In the genomic region with DNA sequence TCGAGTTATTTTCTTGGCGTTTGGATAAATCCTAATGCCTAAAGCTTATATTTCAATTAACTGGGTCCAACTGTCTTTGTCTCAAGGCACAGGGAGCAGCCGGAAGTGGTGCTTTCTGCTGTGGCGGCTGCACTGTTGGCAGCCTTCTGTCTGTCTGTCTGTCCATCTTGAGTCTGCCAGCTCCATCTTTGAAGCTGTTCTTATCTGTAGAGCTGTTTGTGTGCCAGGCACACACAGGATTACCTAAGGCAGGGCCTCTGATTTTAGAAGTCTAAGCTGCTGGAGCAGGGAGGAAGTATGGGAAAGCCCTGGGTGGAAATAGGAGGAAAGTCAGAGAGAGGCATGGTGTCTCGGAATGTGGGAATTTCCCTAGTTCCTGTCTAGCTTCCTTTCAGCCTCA, we compare ENCODE assay signal across 10 mouse cellular contexts.
DNase-seq lines count a peak whose midpoint lies in the region; ATAC-seq and TF ChIP-seq lines count a peak whose summit lies in the region.
"Had no signal": no experiment of that assay in that cellular context is flagged by ENCODE, and none has a peak within 500 bp of the region (broad histone marks: within the 10 kb centered on the region; RNA-seq: fewer than 3 reads in every experiment).

No protein-coding gene starts in this region.

- no peaks in the 10 kb centered on the region for H3K27me3 ChIP-seq in heart, postnatal 0 days (ENCODE audit: control insufficient read depth, insufficient read depth, low read length)
- H3K27me3 ChIP-seq in forebrain, embryonic 14.5 days (replicated peaks; ENCODE audit: control insufficient read depth, insufficient read depth, low read length): no peaks in the 10 kb centered on the region
- no peaks in the 10 kb centered on the region for H3K27me3 ChIP-seq in liver, embryonic 11.5 days (replicated peaks; ENCODE audit: control insufficient read depth, insufficient read depth, low read length)
- H3K27me3 ChIP-seq in neural tube, embryonic 13.5 days: no peaks in the 10 kb centered on the region
- H3K27me3 ChIP-seq: limb, embryonic 13.5 days had no signal

- TF ChIP-seq EP300 in heart, postnatal 0 days (IDR thresholded peaks at IDR 0.05; ENCODE audit: low read depth): no peak

- H3K4me2 ChIP-seq in heart, postnatal 0 days (ENCODE audit: low read depth, low read length): no peak overlapping the region; the same call in 1 of the 2 replicates
- H3K4me2 ChIP-seq in forebrain, embryonic 14.5 days (ENCODE audit: low read length): no peak overlapping the region
- H3K4me2 ChIP-seq in liver, embryonic 11.5 days: peak overlapping the region; percentile 66
- H3K4me2 ChIP-seq in neural tube, embryonic 13.5 days: peak overlapping the region; percentile 14; the same call in 1 of the 2 replicates
- H3K4me2 ChIP-seq: limb, embryonic 13.5 days had no signal

- intact Hi-C loops in heart, postnatal 14 days (cut with DNase I): no loop called here

- H3K27ac ChIP-seq in heart, postnatal 0 days (ENCODE audit: low read depth): 0 out of 2 replicates have a peak overlapping the region, but pooled peaks have one; percentile 13
- no peak overlapping the region for H3K27ac ChIP-seq in forebrain, embryonic 14.5 days (ENCODE audit: low read depth, low read length)
- peak overlapping the region; percentile 90 for H3K27ac ChIP-seq in liver, embryonic 11.5 days (ENCODE audit: low read depth, low read length)
- peak overlapping the region; percentile 72 for H3K27ac ChIP-seq in neural tube, embryonic 13.5 days (replicated peaks)
- H3K27ac ChIP-seq: limb, embryonic 13.5 days had no signal

- DNase-seq in heart, postnatal 0 days (ENCODE audit: low spot score): peak; percentile 11
- no peak for DNase-seq in heart, postnatal 14 days
- DNase-seq in forebrain, embryonic 14.5 days (ENCODE audit: low spot score): no peak
- no peak for DNase-seq in liver, embryonic 11.5 days (ENCODE audit: low spot score)
- DNase-seq in spleen, adult 12 weeks (ENCODE audit: low spot score): no peak
- no peak for DNase-seq in frontal cortex, adult 2 months (ENCODE audit: extremely low spot score in 1 of 2, low spot score in 1 of 2)
- DNase-seq in thymus, adult 18-20 months: no peak
- DNase-seq: kidney, adult 18-20 months had no signal

- H3K9ac ChIP-seq in heart, postnatal 0 days (replicated peaks; ENCODE audit: low read depth, low read length): no peak overlapping the region
- 0 out of 2 replicates have a peak overlapping the region, but pooled peaks have one; percentile 9 for H3K9ac ChIP-seq in forebrain, embryonic 14.5 days (ENCODE audit: low read length)
- peak overlapping the region; percentile 45; the same call in 1 of the 2 replicates for H3K9ac ChIP-seq in liver, embryonic 11.5 days (ENCODE audit: low read depth, low read length)
- peak overlapping the region; percentile 31; the same call in 1 of the 2 replicates for H3K9ac ChIP-seq in neural tube, embryonic 13.5 days
- H3K9ac ChIP-seq: limb, embryonic 13.5 days had no signal

- no peaks in the 10 kb centered on the region for H3K9me3 ChIP-seq in heart, postnatal 0 days (replicated peaks; ENCODE audit: control insufficient read depth, low read length)
- H3K9me3 ChIP-seq in forebrain, embryonic 14.5 days (replicated peaks; ENCODE audit: control insufficient read depth, low read length): no peaks in the 10 kb centered on the region
- H3K9me3 ChIP-seq in liver, embryonic 11.5 days (ENCODE audit: control insufficient read depth, low read length): no peaks in the 10 kb centered on the region
- H3K9me3 ChIP-seq in neural tube, embryonic 13.5 days: no peaks in the 10 kb centered on the region
- H3K9me3 ChIP-seq: limb, embryonic 13.5 days had no signal

- no peak overlapping the region for H3K4me3 ChIP-seq in heart, postnatal 0 days (ENCODE audit: low read depth, low read length)
- H3K4me3 ChIP-seq in forebrain, embryonic 14.5 days (ENCODE audit: low read depth, low read length): no peak overlapping the region
- H3K4me3 ChIP-seq in liver, embryonic 11.5 days (ENCODE audit: low read depth, low read length): peak overlapping the region; percentile 16; the same call in 1 of the 2 replicates
- no peak overlapping the region for H3K4me3 ChIP-seq in neural tube, embryonic 13.5 days
- H3K4me3 ChIP-seq: limb, embryonic 13.5 days had no signal

- H3K4me1 ChIP-seq in heart, postnatal 0 days (ENCODE audit: control insufficient read depth, insufficient read depth): peaks cover 8% of the 10 kb centered on the region; the same call in 1 of the 2 replicates
- peaks cover 15% of the 10 kb centered on the region; the same call in 1 of the 2 replicates for H3K4me1 ChIP-seq in forebrain, embryonic 14.5 days (ENCODE audit: control insufficient read depth, insufficient read depth, low read length)
- peaks cover 25% of the 10 kb centered on the region for H3K4me1 ChIP-seq in liver, embryonic 11.5 days (replicated peaks; ENCODE audit: control insufficient read depth, insufficient read depth, low read length)
- H3K4me1 ChIP-seq in neural tube, embryonic 13.5 days (replicated peaks): peaks cover 40% of the 10 kb centered on the region

- TF ChIP-seq CTCF in heart, postnatal 0 days (IDR thresholded peaks at IDR 0.05; ENCODE audit: low read depth): no peak

- no peaks in the 10 kb centered on the region for H3K36me3 ChIP-seq in heart, postnatal 0 days (replicated peaks; ENCODE audit: control insufficient read depth, insufficient read depth, low read length)
- no peaks in the 10 kb centered on the region for H3K36me3 ChIP-seq in forebrain, embryonic 14.5 days (ENCODE audit: control insufficient read depth, insufficient read depth, low read length)
- no peaks in the 10 kb centered on the region for H3K36me3 ChIP-seq in liver, embryonic 11.5 days (ENCODE audit: control insufficient read depth, insufficient read depth, low read length)
- H3K36me3 ChIP-seq in neural tube, embryonic 13.5 days: no peaks in the 10 kb centered on the region
- H3K36me3 ChIP-seq: limb, embryonic 13.5 days had no signal

- no peak for ATAC-seq in heart, postnatal 0 days (ENCODE audit: insufficient read depth, low read depth)
- no peak; the same call in 1 of the 2 replicates for ATAC-seq in forebrain, embryonic 14.5 days
- ATAC-seq in liver, embryonic 11.5 days (replicated peaks; ENCODE audit: low FRiP score): peak; percentile 42
- ATAC-seq in neural tube, embryonic 13.5 days (ENCODE audit: low read depth): no peak

- 20% methylated on average over 5 of the region's 5 CpGs for WGBS in heart, postnatal 0 days
- WGBS in forebrain, embryonic 14.5 days: 28% methylated on average over 5 of the region's 5 CpGs
- 21% methylated on average over 5 of the region's 5 CpGs for WGBS in liver, embryonic 11.5 days
- 24% methylated on average over 5 of the region's 5 CpGs for WGBS in neural tube, embryonic 13.5 days

Comparison
In these comparisons a context has a peak if more than half of its experiments do, and no peak if none do; other contexts are left out.
1. H3K4me2 ChIP-seq: peak in liver, embryonic 11.5 days (single experiment) and neural tube, embryonic 13.5 days (single experiment); none in heart, postnatal 0 days (single experiment) and forebrain, embryonic 14.5 days (single experiment).